Mouse (Mus musculus) liver, embryonic 11.5 days (tissue): ENCODE measurements around the gene Fuk. TPM values are rescaled to one million over a fixed set of nuclear protein-coding genes. Genes with fewer than 3 reads are reported as not detected.

ENCODE experiments used
- polyA plus RNA-seq: library from polyadenylated mRNA; unstranded; fragments of >200 nt; fragmentation: Nextera tagmentation; extraction: Ambion mirVana; gene quantifications from 2 replicates; pipeline ENCODE4 v1.2.1, GENCODE M21; 2014

Gene Fuk
- polyA plus RNA-seq, 1 experiment from 2014 or later: 9.0 TPM

Other genes starting within 250 kb of the Fuk start
- 4.9 and 5.9 TPM in 2 replicates for gene Mtss1l, start 181.0 kb downstream of the Fuk start, polyA plus RNA-seq
- gene Il34, start 96.6 kb downstream of the Fuk start, polyA plus RNA-seq: 0.18 and 0.36 TPM in 2 replicates
- gene Cog4, start 55.9 kb downstream of the Fuk start, polyA plus RNA-seq: 51.4 and 57.3 TPM in 2 replicates
- 187 and 214 TPM in 2 replicates for gene Sf3b3, start 55.7 kb downstream of the Fuk start, polyA plus RNA-seq
- gene St3gal2, start 17.4 kb upstream of the Fuk start, polyA plus RNA-seq: 21.9 and 22.0 TPM in 2 replicates
- 35.0 TPM in 2 replicates for gene Ddx19a, start 95.3 kb upstream of the Fuk start, polyA plus RNA-seq
- gene Ddx19b, start 129.3 kb upstream of the Fuk start, polyA plus RNA-seq: 7.1 TPM in 2 replicates
- 86.5 and 96.2 TPM in 2 replicates for gene Aars, start 130.7 kb upstream of the Fuk start, polyA plus RNA-seq
- gene Exosc6, start 153.9 kb upstream of the Fuk start, polyA plus RNA-seq: 25.7 and 31.6 TPM in 2 replicates
- not detected in 2 replicates for gene Clec18a, start 189.9 kb upstream of the Fuk start, polyA plus RNA-seq
- gene Pdpr, start 192.1 kb upstream of the Fuk start, polyA plus RNA-seq: 5.1 and 5.3 TPM in 2 replicates